Mouse (Mus musculus): ENCODE data around the gene Tsc22d2. TPM values are rescaled to one million over a fixed set of nuclear protein-coding genes. Genes with fewer than 3 reads are reported as not detected.

Tsc22d2 gene
- total RNA-seq, 1 experiment, result 20.9 TPM

- H3K36me3 ChIP-seq (ENCODE audit: control insufficient read depth, insufficient read depth, low read length, poor library complexity, severe bottlenecking), result peaks cover 6% of the 10 kb centered on the region
- H3K4me3 ChIP-seq (ENCODE audit: insufficient read depth in 1 of 2, low read depth in 1 of 2, low read length in 2 of 2, poor library complexity in 1 of 2, severe bottlenecking in 1 of 2), result peak overlapping the region; percentile 80 to 92
- H3K27ac ChIP-seq (ENCODE audit: insufficient read depth, low read depth, low read length, poor library complexity, severe bottlenecking), result no peak overlapping the region
- peaks cover 0 to 4% of the 10 kb centered on the region in 2 experiments; a peak in 1 of 4 replicates for H3K4me1 ChIP-seq (ENCODE audit: control insufficient read depth in 2 of 2, insufficient read depth in 2 of 2, low read length in 2 of 2, poor library complexity in 1 of 2)
- no peaks in the 10 kb centered on the region for H3K9me3 ChIP-seq (ENCODE audit: control insufficient read depth, insufficient read depth, low read depth, low read length)
- no peak for TF ChIP-seq ZC3H11A (IDR thresholded peaks at IDR 0.05; ENCODE audit: borderline replicate concordance, low read depth, low read length)
- no peak for TF ChIP-seq ZNF384 (IDR thresholded peaks at IDR 0.05; ENCODE audit: low read depth, low read length)
- DNase-seq (ENCODE audit: low read depth, low spot score), result peak; percentile 15
- H3K9ac ChIP-seq (ENCODE audit: insufficient read depth, low read depth, low read length, poor library complexity, severe bottlenecking), result peak overlapping the region; percentile 82
- in situ Hi-C loops (cut with MboI; ENCODE audit: low sequenced_read_pairs in 2 of 2, unreplicated experiment in 2 of 2), result no loop called here
These were observed 2.4 kb downstream of the Tsc22d2 start for GRCm38 (mm10) chr3:58416726-58417437.

- Histone ChIP-seq H3K27ac (ENCODE audit: insufficient read depth, low read depth, low read length, poor library complexity, severe bottlenecking) (no peak overlapping the region), H3K36me3 (ENCODE audit: control insufficient read depth, insufficient read depth, low read length, poor library complexity, severe bottlenecking) (peaks cover 6% of the 10 kb centered on the region), H3K9ac (ENCODE audit: insufficient read depth, low read depth, low read length, poor library complexity, severe bottlenecking) (no peak overlapping the region), H3K4me3 (ENCODE audit: insufficient read depth in 1 of 2, low read depth in 1 of 2, low read length in 2 of 2, poor library complexity in 1 of 2, severe bottlenecking in 1 of 2) (peak overlapping the region in 1 of 2 experiments; percentile 92; a peak in 1 of 4 replicates), H3K4me1 (ENCODE audit: control insufficient read depth in 2 of 2, insufficient read depth in 2 of 2, low read length in 2 of 2, poor library complexity in 1 of 2) (peaks cover 0 to 4% of the 10 kb centered on the region in 2 experiments; a peak in 1 of 4 replicates), H3K9me3 (ENCODE audit: control insufficient read depth, insufficient read depth, low read depth, low read length) (no peaks in the 10 kb centered on the region)
- DNase-seq (ENCODE audit: low read depth, low spot score), result no peak
- in situ Hi-C loops (cut with MboI; ENCODE audit: low sequenced_read_pairs in 2 of 2, unreplicated experiment in 2 of 2), result no loop called here
- TF ChIP-seq ZC3H11A (IDR thresholded peaks at IDR 0.05; ENCODE audit: borderline replicate concordance, low read depth, low read length) (no peak), MAFK (IDR thresholded peaks at IDR 0.05; ENCODE audit: insufficient read depth, low read depth, low read length) (no peak), CHD2 (IDR thresholded peaks at IDR 0.05; ENCODE audit: low read depth, low read length) (no peak), ZNF384 (IDR thresholded peaks at IDR 0.05; ENCODE audit: low read depth, low read length) (no peak), HCFC1 (IDR thresholded peaks at IDR 0.05; ENCODE audit: borderline replicate concordance, insufficient read depth, low read length) (no peak)
These were observed 4.5 kb downstream of the Tsc22d2 start for GRCm38 (mm10) chr3:58418724-58419705.

GRCm38 (mm10) chr3:58428861-58429260, 14.3 kb downstream of the Tsc22d2 start:
- Histone ChIP-seq H3K4me1 (ENCODE audit: control insufficient read depth in 2 of 2, insufficient read depth in 2 of 2, low read length in 2 of 2, poor library complexity in 1 of 2) (no peaks in the 10 kb centered on the region), H3K9me3 (ENCODE audit: control insufficient read depth, insufficient read depth, low read depth, low read length) (no peaks in the 10 kb centered on the region), H3K36me3 (ENCODE audit: control insufficient read depth, insufficient read depth, low read length, poor library complexity, severe bottlenecking) (no peaks in the 10 kb centered on the region), H3K27ac (ENCODE audit: insufficient read depth, low read depth, low read length, poor library complexity, severe bottlenecking) (no peak overlapping the region), H3K4me3 (ENCODE audit: insufficient read depth in 1 of 2, low read depth in 1 of 2, low read length in 2 of 2, poor library complexity in 1 of 2, severe bottlenecking in 1 of 2) (no peak overlapping the region), H3K9ac (ENCODE audit: insufficient read depth, low read depth, low read length, poor library complexity, severe bottlenecking) (no peak overlapping the region)
- in situ Hi-C loops (cut with MboI; ENCODE audit: low sequenced_read_pairs in 2 of 2, unreplicated experiment in 2 of 2), result no loop called here
- DNase-seq (ENCODE audit: low read depth, low spot score), result no peak
- no peak for TF ChIP-seq ZNF384 (IDR thresholded peaks at IDR 0.05; ENCODE audit: low read depth, low read length)
- TF ChIP-seq CHD2 (IDR thresholded peaks at IDR 0.05; ENCODE audit: low read depth, low read length), result no peak
- TF ChIP-seq ZC3H11A (IDR thresholded peaks at IDR 0.05; ENCODE audit: borderline replicate concordance, low read depth, low read length), result no peak
- no peak for TF ChIP-seq MAFK (IDR thresholded peaks at IDR 0.05; ENCODE audit: insufficient read depth, low read depth, low read length)
- TF ChIP-seq HCFC1 (IDR thresholded peaks at IDR 0.05; ENCODE audit: borderline replicate concordance, insufficient read depth, low read length), result no peak

GRCm38 (mm10) chr3:58434414-58434813, 19.9 kb downstream of the Tsc22d2 start:
- no peaks in the 10 kb centered on the region for H3K9me3 ChIP-seq (ENCODE audit: control insufficient read depth, insufficient read depth, low read depth, low read length)
- H3K9ac ChIP-seq (ENCODE audit: insufficient read depth, low read depth, low read length, poor library complexity, severe bottlenecking), result no peak overlapping the region
- H3K36me3 ChIP-seq (ENCODE audit: control insufficient read depth, insufficient read depth, low read length, poor library complexity, severe bottlenecking), result no peaks in the 10 kb centered on the region
- no peak overlapping the region for H3K4me3 ChIP-seq (ENCODE audit: insufficient read depth in 1 of 2, low read depth in 1 of 2, low read length in 2 of 2, poor library complexity in 1 of 2, severe bottlenecking in 1 of 2)
- no peak overlapping the region for H3K27ac ChIP-seq (ENCODE audit: insufficient read depth, low read depth, low read length, poor library complexity, severe bottlenecking)
- no peaks in the 10 kb centered on the region for H3K4me1 ChIP-seq (ENCODE audit: control insufficient read depth in 2 of 2, insufficient read depth in 2 of 2, low read length in 2 of 2, poor library complexity in 1 of 2)
- TF ChIP-seq MAFK (IDR thresholded peaks at IDR 0.05; ENCODE audit: insufficient read depth, low read depth, low read length), result no peak
- no peak for TF ChIP-seq HCFC1 (IDR thresholded peaks at IDR 0.05; ENCODE audit: borderline replicate concordance, insufficient read depth, low read length)
- TF ChIP-seq ZC3H11A (IDR thresholded peaks at IDR 0.05; ENCODE audit: borderline replicate concordance, low read depth, low read length), result no peak
- no peak for TF ChIP-seq CHD2 (IDR thresholded peaks at IDR 0.05; ENCODE audit: low read depth, low read length)
- no peak for TF ChIP-seq ZNF384 (IDR thresholded peaks at IDR 0.05; ENCODE audit: low read depth, low read length)
- DNase-seq (ENCODE audit: low read depth, low spot score), result no peak
- in situ Hi-C loops (cut with MboI; ENCODE audit: low sequenced_read_pairs in 2 of 2, unreplicated experiment in 2 of 2), result no loop called here
